Mouse (Mus musculus) ES-CJ7 (cell line): Measurements from ENCODE around the gene Trim44.

ENCODE experiments used
- DNase-seq: peaks from one replicate; pipeline ENCODE4 v3.0.0; 2011; ENCODE audit warnings: low read depth, low spot score

The Trim44 gene

GRCm38 (mm10) chr2:102407363-102408184, at the start of gene Trim44:
Gene Trim44, minus strand, starts transcription at chr2:102407828.
- peak; percentile 12 for DNase-seq

GRCm38 (mm10) chr2:102455126-102455525, 47.5 kb upstream of the Trim44 start:
- no peak for DNase-seq

DNA sequence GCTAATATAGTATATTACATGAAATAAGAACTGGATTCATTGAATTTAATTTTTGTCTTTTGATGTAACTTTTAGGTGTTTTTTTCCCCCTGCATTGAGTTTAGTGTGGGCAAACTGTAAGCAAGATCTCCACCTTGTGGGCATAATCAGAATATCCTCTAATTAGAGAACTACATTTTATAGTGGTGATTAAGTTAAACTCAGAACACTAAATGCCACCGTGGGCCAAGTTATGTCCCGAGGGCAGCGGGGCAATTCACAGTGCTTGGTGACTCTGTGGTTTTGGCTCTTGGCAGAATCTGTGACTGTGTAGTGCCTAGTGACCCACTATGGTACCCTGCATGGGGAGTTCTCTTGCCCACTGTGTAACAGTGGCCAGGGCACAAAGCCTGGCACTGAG, 45.8 kb upstream of the Trim44 start:
- DNase-seq = peak; percentile 23

GRCm38 (mm10) chr2:102451671-102452549, 44.3 kb upstream of the Trim44 start, which contains the start of gene Fjx1:
Gene Fjx1, minus strand, starts transcription at chr2:102452499.
- peak; percentile 83 for DNase-seq

DNA sequence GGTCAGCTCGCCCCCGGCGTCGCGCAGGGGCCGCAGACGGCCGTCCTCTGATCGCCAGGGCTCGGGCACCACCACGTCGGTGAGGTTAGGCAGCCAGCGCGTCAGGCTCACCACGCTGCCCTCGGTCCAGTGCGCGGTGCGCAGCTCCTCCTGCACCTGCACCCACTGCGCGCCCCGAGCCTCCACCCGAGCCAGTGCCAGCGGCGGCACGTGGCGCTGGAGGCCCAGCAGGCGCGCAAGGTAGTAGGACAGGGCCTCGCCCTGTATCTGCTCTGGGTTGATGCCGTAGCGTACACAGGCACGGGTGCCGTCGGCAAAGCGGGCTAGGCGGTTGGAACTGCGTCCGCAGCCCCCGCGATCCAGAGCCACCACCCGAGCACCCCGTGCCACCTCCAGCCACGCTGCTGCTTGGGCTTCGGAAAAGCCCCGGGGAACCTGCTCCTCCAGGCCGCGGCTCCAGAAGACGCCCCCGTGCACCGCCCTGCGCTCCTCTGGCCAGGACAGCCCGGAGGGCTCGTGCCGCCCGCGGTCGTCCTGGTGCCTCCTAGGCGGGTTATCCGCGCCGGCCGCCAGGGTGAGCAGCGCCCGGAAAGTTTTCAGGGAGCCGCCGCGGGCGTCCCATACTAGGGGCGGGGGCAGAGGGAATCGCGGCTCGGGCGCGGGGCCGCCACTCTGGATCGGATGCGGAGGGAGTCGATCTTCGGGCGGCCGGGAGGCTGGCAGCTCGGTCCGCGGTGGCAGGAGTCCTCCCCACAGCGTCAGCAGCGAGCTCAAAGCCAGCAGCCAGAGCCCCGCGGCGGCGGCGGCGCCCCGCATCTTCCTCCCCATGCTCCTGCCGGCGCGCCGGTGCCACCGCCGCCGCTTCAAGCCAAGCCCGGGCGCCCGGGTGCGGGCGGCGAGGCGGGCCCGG, 43.4 kb upstream of the Trim44 start:
- DNase-seq = peak; percentile 30

GRCm38 (mm10) chr2:102450248-102450760, 42.7 kb upstream of the Trim44 start:
- peak; percentile 41 for DNase-seq

DNA sequence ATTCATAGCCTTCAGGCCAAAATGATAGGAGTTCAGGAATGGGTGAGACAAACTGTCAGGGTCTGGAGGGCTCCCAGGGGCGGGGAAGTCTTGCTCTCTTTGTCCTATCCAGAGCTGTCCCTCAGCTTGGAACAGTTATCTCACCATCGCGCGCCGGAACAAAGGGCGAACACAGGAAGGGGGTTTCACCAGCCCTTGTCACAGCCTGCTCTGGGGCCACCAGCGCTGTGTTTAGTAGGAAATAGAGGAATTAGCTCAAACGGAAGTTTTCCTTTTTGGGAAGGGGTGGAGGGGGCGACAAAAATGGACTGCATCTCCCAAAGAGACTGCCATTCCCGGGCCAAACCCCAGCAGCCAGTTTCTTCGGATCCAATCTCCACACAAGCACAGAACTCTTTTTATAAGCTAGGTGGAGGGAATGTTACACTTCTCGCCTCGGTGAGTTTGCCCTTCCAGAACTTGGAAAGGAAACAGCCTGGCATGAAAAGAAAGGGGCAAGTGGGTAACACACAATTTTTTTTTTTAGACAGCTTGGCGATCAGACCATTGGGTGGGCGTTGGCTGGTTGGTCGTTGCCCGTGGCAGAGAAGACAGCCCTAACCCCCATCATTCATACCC, 42.1 kb upstream of the Trim44 start:
- DNase-seq = peak; percentile 40

DNA sequence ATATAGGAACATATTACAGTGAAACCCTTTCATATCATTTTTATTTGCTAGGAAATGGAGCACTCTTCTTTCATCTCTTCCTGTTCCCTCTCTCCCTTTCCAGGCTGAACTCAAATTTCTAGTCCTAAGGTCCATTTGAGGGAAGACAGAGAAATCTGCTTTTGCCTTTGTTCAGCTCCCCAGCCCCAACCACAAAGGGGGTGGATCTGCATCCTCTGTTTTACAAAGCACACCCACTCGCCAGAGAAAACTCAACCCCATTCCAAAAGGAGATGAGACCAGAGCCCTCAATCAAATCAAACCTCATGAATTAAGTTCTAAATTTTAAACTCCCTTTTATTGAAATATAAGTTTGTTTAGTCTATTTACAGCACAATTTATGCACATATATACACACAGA, 41.4 kb upstream of the Trim44 start:
- DNase-seq = no peak

- DNase-seq = no peak
Measured at GRCm38 (mm10) chr2:102447831-102448230, 40.2 kb upstream of the Trim44 start.

DNA sequence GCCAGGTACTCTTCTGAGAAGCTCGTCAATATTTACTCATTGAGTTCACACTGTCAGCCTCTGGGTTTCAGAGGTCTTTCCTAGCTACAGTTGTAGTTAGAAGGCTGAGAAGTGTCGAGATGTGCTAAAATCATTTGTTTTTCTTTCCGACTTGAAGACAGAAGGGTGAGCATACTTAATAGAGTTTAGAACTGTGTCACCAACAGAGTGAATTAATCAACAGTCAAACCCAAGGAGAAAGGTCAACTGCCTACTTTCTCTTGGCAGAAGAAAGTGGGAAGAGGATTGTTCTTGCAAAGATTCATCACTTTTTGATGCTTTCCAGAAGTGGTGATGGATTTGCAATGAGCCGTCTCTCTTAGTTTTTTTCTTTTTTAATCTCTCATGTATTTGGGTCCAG, 39.2 kb upstream of the Trim44 start:
- no peak for DNase-seq

DNA sequence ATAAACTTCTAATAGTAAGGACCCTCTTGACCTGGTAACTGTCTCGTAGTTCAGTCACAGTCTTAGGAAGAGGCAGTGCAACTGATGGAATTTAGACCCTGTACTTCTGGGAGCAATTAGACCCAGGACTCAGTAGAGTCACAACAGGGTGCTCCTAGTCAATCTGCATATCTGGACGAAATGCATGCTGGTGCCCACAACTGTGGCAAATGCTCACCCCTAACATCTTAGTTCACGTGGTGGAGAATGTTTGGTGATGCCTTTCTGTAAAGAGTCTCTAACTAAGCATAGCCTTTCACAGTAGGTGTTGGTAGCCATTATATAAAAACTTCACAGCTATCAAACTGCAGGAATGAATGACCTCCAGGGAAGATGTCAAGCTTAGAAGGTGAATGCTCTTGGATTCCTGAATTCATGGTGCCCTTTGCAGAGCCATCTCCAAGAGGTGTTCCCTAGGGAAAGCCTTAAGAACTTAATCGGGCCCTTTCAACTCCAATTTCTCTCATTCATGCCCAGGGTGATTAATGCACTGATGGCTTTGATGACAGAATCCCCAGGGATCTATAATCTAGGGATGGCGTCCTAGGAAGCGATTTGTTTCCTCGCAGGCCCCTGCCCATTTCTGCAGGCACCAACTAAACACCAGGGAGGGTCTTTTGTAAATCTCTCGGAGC, 29.9 kb upstream of the Trim44 start:
- no peak for DNase-seq

GRCm38 (mm10) chr2:102433879-102434278, 26.3 kb upstream of the Trim44 start:
- DNase-seq = no peak

DNA sequence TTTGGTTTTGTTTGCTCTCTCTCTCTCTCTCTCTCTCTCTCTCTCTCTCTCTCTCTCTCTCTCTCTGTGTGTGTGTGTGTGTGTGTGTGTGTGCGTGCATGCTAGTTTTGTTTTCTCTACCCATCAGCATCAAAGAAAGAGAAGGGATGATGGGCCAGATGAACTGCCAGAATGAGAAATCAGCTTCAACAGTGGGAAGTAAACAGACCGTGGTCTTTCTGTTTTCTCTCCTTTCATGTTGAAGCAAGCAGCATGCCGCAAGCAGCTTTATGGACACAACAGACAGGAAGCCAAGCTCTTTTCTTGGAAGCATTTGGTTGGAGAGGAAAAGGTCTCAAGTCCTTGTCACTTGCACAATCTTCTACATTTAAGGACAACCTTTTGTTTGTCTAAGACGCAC, 23.5 kb upstream of the Trim44 start:
- no peak for DNase-seq

- DNase-seq = no peak
Measured at GRCm38 (mm10) chr2:102427974-102428373, 20.3 kb upstream of the Trim44 start.

GRCm38 (mm10) chr2:102426434-102426833, 18.8 kb upstream of the Trim44 start:
- DNase-seq = no peak

DNA sequence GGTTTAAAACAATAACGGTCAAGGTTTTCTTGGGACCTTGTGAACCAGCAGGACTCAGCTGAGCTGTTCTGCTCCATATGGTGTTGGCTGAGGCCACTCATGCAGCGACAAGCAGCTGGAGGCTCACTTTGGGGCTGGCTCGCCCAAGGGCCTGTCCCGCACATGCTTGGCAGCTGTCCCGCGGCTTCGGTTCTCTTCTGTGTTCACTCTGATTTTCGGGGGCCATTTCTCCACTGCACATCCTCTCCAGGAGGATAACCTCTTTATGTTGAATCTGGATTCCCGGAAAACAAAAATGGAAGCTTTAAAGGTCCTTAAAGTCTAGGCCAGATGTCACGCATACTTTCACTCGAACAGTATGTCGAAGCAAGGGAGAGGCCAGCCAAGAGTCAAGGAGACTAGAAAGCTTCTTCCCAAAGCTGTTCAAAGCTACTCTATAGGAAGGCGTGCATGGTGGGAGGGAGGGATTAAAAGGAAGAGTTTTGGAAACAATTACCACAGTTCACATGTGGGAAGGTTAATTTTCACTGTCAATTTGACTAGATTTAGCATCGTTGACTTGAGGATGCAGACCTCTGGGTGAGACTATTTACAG, 8.6 kb upstream of the Trim44 start:
- no peak for DNase-seq

DNA sequence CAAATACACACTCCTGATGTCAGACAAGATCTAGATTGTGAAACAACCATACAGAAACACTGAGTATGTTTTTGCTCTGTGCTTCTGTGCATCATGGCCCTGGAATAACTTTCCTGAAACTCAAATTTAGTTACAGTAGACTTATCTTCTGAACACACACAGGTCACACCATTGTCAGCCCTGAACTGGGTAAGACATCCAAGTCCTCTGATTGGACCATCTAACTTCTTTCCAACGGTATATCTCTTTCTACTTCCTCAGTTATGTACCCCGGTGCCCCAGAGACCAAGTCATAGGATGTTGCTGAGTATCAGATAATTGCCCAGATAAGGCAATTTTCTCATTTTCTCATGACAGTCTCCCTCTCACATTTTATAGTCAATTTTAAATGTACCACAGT, 5.1 kb upstream of the Trim44 start:
- no peak for DNase-seq

DNA sequence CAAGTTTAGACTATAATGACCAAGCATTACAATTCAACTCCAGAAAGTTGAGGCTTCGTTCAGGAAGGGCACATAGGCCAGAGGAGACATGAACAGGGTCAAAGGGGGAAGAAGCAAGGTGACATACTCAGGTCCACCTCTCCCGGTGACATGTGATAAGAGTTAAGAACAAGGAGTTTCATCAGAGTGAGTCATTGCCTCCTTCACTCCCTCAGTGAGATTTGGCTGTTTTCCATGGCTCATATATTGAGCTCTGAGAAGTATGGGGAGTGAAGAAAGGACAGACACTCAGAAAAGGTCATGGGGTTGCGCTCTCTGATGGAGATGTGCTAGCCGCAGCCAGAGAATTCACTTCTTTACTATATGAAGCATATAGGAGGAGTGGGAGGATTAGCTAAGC, 3.0 kb upstream of the Trim44 start:
- no peak for DNase-seq

- no peak for DNase-seq
Measured at GRCm38 (mm10) chr2:102409741-102410140, 2.1 kb upstream of the Trim44 start.
